Mouse (Mus musculus) kidney, postnatal 36 days (tissue): Measurements from ENCODE around the gene Hoxa3.
A peak's percentile ranks its signal among the peaks of the same experiment; 100 is the strongest.

Experiments used
- DNase-seq, 2 experiments: peaks; one replicate each; pipeline ENCODE4 v3.0.0; 2021 to 2022; ENCODE audit warnings: mixed read lengths in 2 of 2

Gene Hoxa3

DNA sequence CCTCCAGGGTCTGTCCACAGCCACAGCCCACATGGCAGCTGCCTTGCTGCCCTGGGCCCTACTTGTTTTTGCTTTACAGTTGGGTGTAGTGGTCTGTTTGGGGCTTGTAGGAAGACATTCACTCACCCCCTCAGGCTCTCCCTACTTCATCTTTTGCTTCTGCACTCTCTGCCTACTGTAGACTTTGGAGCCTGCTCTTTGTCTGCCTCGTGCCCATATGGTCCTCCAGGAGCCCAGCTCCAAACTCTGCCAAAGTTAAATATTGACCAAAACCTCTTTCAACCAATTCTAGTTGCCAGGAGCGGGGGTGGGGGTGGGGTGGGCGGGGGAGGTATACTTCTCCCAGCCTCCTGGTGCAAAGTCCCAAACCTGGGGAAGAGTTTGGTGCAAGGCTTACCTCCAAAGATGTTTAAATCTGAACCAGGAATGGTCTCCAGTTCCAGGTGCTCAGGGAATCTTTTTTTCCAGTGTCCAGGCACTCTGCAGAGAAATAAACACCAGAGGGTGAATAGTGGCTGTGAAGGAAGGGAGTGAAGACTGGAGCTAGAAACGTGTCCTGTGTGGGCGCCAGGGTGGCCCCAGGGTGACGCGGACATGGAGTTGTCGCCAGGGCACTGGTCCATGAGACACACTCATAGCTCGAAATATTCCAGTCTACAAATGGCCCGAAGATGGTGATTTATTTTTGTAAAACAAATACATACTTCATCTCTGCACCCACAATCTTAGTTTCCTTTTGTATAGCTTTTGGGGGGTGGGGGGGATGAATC lies 29.6 kb downstream of the Hoxa3 start:
- DNase-seq: peak; percentile 71 to 89

DNA sequence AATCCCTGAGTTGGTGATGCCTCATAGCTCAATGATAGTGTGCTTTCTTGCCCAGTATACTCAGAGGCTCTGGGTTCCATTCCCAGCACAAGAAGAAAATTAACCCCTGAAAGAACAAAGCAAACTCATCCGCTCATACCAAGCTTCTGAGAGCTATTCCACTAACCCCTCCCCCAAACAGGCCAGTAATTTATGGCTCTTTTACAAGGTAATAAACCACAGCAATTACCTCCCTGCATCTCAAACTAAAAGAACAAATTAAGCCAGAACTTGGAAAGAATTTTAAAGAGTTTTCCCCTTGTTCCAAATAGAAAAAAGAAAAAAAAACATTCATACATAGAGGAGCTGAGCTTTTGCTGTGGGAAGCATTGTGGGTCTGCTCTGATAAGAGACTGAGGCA lies 30.3 kb downstream of the Hoxa3 start:
- no peak for DNase-seq

DNA sequence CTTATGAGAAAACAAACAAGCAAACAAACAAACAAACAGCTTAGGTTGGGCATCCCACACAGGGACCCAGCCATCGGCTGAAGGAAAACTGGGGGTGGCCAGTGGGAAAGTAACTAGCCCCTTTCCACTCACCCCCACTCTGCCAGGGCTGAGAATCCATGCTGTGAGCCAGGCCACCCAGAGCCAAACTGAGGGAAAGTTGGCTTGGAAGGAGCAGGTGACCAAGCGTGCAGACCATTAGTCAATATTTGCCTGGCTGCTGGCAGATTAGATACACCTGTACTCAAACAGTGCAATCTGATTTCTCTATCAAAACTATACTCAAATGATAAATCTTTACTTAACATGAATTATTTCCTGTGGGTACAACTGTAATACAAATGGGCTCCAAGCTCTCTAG lies 31.1 kb downstream of the Hoxa3 start:
- peak in 1 of 2 experiments; percentile 64 for DNase-seq

DNA sequence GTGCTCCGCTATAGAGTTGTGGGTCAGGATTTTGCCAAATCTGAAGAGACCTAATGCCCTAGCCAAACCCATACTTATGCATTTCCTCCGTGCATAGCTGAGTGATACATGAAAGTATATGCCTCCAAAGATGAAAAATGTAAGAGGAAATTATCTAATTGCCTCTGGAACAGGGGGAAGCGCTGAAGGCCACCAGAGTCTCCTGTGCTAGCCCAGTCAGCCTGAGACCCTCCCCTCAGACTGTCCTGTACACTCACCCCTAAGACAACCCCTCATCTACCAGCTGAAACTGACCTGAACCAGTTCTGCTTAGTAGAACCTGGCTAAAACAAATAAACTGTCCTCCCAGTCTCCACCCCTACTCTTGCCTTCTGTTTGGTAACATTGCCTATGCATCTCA lies 32.4 kb downstream of the Hoxa3 start:
- DNase-seq: no peak

DNA sequence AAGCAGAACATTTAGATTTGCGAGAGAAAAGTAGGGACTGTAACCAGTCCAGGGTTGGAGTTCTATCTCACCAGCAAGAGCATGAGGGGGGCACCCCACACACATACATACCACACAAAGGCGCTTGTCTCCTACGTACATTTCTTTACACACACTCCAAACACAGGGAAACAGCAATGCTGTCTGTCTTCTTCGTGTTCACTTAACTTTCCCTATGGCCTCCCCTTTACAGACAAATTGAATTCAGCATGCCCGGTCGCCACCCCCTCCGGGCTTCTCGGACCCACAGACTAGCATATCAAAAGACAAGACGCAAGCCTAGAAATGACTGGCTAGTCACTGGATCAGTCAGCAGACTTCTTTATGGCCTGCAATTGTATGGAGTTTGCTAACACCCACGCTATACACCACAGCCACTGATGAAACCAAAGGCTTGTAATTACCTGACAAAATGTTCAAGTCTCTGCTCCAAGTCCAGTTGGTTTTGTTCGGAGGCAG lies 32.9 kb downstream of the Hoxa3 start:
- DNase-seq: no peak

DNA sequence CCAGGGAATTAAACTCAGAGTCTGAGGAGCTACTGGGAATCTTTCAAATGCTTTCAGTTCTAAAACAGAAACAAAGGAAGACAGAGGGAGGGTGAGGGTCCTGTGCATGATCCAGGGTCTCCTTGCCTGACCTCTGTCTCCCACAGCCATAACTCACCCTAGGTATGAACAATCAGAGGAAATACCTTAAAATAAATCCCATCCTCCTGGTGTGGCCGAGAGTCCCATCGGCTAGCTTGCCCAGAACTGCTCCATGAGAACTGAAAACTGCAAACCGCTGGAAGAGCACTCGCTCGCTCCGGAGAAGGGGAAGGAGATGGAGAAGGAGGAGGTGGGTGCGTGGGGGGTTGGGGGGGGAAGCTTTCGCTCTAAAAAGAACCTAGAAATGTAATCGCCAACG lies 33.4 kb downstream of the Hoxa3 start:
- no peak for DNase-seq

DNA sequence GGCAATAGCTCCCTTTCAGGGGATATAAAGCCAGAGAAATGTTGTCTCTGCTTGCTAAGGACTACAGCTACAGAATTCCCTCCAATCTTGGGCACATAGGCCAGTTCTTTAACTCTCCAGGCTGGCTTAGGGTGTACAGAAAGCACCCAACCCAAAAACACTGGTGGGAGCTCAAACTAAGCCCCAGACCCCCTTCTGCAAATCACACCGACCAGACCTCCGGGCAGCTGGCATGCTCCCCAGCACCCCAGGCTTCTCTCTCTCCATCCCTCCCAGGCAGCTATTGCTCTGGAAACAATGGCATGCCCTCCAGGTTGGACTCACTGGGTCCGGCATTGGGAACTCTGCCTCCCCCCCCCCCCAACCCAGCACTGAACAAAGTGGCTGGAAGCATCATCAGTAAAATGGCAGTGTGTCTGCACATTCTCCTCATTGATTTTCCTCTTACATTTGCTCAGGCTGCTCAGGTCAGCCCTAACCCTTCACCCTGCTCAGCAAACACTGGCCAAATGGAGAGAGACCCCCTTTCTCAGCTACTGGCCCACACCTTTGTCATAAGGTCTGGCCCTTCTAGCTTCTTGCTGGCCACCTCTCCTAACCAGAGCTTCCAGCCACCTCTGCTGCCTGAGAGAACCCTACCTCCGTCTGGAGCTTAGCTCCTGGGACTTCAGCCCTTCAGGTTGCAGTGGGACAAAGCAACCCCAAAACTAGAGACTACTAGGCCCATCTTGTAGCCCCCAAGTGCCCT lies 34.0 kb downstream of the Hoxa3 start:
- DNase-seq: no peak

DNA sequence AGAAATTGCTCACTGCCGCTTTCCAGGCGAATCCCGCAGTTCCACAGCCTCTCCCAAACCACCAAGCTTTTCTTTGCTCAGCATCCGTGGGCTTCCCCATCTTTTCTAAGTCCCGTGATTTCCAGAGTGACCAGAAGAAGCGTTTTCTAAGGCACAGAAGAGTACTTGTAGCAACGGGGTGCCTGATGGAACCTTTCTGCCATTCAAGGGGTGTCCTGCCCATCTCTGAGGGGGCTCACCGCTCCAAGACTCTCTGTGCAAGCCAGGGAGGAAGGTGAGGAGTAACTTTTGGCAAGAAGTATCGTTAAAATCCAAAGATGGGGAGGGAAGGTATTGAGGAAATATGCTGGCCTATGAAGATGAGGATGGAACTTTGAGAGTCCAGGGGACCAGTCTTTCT lies 35.3 kb downstream of the Hoxa3 start:
- no peak for DNase-seq

DNA sequence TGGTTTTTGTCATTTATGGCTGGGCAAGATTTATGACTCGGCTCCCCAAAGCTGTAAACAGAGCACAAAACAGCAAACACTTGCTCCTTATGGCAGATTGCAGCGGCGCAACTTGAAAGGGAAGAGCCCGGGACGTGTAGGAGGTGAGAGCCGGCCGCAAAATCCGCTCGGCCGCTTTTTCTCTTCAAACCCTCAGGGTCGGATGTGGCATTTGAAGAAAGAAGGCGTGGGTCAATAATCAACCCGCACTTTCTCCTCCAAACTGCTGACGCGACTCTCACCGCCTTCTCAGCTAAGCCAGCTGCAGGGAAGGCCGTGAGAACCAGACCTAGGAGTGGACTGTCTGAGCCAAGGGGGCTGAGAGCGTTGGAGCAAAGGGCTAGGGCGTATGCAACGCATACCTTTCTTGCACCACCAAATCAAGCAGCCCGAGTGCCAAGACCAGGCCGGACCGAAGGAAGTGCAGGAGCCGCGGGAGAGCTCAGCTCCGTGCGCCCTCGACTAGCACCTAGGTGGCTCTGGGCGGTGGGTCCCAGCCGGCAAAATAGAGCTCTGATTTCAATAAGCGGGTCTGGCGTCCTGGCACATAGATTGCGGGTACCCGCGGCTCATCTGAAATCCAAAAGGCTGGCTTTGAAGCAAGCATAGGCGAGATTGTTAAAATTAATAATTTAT lies 35.9 kb downstream of the Hoxa3 start, which contains the start of gene 5730596B20Rik:
5730596B20Rik (plus strand) TSS at position 438 of the 675 bp plus-strand sequence.
- peak; percentile 83 to 89 for DNase-seq

DNA sequence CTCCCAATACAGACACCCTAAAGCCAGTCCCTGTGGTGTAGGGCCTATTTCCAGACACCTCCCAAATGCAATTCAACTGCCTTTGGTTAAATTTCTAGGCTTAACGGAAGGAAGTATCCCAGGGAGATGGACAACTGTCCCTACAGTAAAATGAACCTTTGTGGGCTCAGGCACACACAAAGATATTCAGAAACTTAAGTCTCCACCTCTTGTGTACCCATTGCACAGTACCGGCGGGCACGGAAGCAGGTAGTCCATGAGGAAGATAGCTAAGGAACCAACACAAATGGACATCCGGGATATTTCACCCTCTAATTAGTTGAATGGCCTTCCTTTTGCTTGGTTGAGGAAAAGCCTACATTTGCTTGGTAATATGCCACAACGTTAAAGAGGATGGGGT lies 36.7 kb downstream of the Hoxa3 start:
- no peak for DNase-seq

DNA sequence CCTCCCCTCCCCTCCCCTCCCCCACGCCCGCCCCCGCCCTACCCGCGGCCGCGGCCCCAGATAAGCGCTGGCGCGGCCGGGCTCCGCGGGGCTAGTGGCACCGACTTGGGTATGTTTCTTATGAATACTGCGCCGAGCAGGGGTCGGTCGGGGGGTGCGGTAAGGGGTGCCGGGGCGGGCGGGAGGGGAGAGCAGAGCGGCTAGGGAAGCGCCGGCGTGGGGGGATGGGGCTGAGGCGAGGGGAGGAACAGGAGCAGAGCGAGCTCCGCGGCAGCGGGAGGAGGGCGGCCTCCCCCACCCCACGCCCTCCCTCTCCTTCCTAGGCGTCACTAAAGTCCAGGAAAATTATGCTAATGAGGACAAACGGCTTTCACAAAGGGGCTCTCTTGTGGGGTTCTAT lies 37.3 kb downstream of the Hoxa3 start:
- peak in 1 of 2 experiments; percentile 82 for DNase-seq

DNA sequence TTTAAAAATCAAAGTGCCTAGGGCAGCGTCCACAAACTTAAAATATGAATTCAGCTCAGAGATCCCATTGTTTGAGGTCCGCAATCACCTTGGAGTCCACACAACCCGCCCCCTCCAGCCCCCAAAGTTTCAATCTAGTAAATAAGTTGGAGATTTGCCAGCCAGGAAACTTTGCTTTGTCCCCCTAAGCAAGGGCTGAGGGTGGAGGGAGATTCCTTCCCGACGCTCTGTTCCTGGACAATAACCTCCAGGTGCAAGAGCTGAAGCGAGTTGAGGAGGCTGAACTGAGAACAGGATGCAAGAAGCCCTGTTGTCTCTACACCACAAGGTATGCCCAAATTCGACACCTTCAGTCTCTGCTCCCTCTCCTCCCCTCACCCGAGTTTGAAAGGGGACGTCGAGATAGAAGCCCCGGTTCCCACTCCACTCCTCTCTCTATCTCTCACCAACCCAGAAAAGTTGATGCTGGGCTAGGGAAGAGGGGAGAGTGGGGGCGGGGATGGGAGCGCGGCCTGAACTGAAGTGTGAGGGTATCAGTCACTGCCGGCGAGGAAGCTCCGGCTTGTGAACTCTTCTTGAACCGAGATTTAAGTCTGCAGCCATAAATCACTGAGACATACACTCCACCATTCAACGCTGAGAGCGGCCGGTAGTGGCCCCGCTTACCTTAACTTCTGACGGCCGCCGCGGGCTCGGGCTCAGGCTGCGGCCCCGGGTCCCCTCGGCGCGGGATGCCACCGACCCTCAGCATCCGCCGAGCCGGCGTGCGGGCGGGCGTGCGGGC lies 38.0 kb downstream of the Hoxa3 start:
- DNase-seq: peak; percentile 58 to 70

DNA sequence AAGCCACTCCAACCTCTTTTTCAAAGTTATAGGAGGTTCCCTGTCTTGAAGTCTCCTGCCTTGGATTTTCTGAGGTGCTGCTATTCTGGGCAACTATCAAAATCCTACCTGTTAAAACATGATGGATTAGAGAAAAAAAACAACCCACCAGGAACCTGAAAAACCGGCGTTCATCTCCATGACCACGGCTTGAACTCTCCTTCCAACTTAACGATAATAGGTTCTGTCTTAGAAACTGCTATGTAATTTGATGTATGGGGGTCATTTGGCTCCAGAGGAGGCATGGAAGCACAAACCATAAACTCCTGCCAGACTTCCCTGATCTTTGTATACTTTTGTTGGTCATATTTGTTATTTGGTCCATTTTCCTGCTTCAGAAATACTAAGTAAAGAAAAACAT lies 39.5 kb downstream of the Hoxa3 start:
- DNase-seq: no peak

DNA sequence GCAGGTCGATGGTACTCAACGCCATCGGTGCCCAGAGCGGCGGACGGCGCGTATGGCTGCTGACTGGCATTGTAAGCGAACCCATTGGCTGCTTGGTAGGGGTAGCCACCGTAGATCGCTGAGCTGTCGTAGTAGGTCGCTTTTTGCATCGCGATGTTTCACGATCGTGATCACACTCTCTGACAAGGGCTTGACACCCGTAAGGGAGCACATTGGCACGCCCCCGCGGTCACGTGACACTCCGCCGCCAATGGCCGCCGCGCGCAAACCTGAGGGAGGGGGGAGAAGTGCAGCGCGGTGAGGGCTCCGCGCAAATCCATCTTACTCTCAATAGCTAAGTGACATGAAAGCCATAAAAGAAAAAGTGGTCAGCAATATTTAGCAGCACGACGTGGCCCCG lies 40.6 kb downstream of the Hoxa3 start:
- peak; percentile 95 to 97 for DNase-seq

DNA sequence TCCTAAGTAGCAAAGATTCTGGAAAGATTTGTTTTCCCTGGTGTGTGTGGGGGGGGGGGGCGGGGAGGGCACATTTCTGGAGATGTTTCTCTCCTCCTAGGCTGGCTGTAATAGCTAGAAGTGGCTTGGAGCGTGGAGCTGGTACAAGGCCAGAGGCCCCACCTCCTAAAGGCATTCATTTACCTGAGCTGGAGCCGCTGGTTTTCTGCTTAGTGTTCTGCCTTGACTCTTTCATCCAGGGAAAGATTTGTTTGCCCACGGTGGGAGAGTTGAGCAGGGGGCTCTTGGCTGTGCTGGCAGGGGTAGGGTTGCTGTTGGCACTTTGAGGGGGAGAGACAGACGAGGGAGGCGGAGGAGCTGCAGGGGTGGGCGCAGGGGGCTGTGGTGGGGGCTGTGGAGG lies 41.2 kb downstream of the Hoxa3 start:
- peak; percentile 52 to 65 for DNase-seq

DNA sequence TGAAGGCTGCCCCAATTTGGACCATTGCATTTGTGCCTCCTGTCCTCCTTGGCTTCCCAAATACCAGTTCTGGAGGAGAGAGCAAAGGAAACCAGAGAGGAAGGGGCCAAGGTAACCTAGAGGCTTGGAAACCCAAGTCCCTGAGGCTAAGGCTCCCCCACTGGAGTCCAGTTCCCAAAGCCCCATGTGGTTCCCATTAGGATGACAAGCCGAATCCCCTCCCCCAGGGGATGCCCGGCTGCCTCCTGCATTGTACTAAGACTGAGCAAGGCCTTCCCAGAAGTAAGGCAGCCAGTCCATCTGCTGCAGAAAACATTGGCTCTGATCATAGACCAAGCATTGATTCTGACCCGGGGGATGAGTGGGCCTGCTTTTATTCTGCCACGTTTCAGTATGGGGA lies 41.8 kb downstream of the Hoxa3 start:
- no peak for DNase-seq

DNA sequence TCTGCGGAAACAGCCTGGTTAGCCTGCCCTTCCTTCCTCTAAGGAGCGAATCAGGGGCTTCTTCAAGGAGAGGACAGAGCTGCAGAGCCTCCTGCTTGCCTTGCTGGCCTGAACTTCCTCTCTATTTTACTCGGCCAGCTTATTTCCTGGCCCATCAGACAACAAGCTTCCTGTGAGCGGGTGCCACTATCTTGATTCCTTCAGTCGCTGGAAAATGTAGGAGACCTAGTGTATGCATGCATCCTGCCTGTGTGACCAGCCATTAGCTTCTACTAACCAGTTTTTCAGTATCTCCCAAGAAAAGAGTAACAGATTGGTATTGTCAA lies 42.3 kb downstream of the Hoxa3 start:
- no peak for DNase-seq

DNA sequence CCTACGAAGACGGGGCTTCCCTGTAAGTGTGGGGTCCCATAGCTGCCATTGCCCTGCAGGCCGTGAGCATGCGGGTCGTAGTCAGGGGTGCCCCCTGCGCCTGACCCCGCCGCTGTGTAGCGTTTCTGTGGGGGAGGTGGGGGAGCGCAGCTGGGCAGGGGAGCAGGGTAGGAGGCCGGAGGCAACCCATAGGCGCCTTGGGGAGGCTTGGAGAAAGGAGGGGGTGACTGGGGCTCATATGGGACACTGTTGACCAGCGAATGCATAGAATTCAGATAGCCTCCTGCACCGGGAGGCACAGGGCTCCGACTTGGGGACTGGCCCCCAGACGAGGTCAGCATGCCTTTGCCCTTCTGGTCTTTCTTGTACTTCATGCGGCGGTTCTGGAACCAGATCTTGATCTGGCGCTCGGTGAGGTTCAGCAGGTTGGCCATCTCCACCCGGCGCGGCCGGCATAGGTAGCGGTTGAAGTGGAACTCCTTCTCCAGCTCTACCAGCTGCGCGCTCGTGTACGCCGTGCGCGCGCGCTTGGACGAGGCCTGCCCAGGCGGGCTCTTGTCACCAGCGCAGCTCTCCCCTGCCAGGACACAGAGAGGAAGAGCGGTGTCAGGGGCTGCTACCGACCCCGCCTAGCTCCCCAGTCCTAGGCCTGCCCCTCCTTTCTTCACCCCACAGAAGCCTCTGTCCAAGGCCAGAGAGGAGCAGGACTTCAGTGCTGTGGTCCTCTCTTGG lies 42.8 kb downstream of the Hoxa3 start:
- DNase-seq: peak; percentile 56 to 58

DNA sequence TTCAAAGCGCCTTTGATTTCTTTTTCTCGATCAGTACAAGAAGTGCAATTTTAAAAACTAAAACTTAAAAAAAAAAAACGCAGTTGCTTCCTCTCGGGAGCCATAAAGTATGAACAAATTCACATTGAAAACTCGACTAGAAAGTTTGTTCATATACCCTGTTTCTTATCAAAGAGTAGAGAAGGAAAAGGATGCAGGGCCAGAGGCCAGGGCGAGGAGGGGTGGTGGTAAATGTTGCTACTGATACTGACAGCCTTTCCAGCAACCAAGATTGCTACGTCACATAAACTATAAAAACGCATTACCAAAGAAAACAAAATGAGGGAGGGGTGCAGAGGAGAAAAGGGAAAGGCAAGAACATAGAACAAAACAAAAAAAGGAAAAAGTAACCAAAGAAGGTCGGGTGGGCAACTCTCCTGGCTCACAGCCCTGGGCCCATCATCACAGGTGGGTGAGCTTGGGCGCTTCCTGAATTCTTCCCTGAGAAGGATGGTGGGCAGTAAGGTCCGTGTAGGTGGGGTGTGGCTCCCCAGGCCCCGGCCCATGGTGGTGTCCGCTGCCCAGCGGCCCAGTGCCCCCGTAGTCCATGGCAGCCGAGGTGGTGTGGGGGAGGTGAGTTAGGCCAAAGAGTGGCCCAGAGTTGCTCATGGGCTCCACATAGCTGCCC lies 43.5 kb downstream of the Hoxa3 start:
- DNase-seq: no peak

DNA sequence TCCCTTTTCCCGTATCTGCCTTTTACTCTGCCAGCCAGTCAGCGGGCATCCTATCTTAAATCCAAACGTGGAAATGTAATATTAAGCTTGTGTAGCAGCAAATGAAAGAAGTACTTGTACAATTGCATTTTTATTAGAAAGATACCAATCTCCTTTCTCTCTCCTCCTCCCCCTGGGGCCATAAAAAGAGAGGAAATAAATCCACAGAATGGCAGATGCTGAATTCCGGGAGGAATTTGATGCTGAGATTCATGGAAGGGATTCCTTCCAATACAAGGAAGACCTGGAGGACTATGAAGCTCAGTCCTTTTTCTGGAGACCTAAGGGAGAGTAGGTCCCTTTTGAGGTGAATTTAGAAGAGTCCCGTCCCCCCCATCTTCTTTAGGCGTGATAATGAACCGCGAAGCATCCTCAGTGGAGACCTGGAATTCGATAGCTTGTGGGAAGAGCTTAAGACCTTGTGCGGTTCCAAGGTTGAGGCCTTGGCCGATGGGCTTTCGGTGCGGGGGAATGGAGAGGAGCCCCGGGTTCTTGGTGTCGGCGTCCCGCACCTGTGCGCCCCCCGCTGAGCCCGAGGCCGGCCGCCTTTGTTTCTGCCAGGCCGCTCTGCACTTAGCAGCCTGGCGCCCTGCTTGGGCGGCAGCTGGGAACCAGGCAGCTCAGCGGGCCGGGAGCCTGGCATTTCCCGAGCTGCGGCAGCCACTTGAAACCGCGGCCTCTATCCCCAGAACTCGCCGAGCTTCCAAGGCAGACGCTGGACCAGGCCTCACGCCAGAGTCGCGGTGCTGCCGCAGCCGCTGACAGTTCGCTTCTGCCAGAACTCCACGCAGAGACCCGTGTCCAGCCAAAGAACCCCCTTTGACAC lies 44.7 kb downstream of the Hoxa3 start:
- DNase-seq: no peak

DNA sequence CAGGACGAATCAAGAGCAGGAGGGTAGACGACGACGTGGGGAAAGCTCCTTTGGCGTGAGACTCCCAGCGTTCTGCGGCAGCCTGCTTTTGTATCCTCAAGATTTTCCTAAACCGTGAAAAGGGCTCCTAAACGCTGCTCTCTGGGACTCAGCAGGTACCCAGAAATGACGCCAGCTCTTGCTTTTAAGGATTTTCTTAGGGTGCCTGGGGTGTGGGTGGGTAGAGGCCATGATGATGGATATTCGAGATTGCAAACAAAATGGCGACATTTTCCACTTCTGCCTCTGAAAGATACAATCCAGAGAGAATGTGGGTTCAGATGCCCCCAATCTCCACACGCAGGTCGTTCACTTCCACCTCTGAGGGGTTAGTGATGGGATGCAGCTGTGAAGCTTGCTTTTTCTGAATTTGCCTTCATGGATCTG lies 45.4 kb downstream of the Hoxa3 start:
- DNase-seq: no peak
